Mouse (Mus musculus) limb, embryonic 15.5 days (tissue): ENCODE results near the gene Chst15. TPM values are rescaled to one million over a fixed set of nuclear protein-coding genes. Genes with fewer than 3 reads are reported as not detected.

Experiments
- ATAC-seq: fragments of 200-750 bp; cut with Nextera tagmentation; 2 replicates; pipeline ENCODE4 v1.8.0; 2017; ENCODE audit warnings: low read depth, moderate TSS enrichment; ENCODE audit not compliant: insufficient number of reproducible peaks, low FRiP score, low TSS enrichment
- H3K27ac ChIP-seq: fragments of 300-500 bp; sonication (generic); 2 replicates; pipeline ENCODE4 v1.5.1; 2015; ENCODE audit warnings: moderate library complexity, mild to moderate bottlenecking, inconsistent platforms
- H3K27me3 ChIP-seq: fragments of 300-500 bp; sonication (generic); 2 replicates; pipeline ENCODE4 v1.6.1; 2015; ENCODE audit warnings: inconsistent platforms
- H3K36me3 ChIP-seq: fragments of 300-500 bp; sonication (generic); 2 replicates; pipeline ENCODE4 v1.6.1; 2015; ENCODE audit warnings: inconsistent platforms
- H3K4me1 ChIP-seq: fragments of 300-500 bp; sonication (generic); 2 replicates; pipeline ENCODE4 v1.6.1; 2015; ENCODE audit warnings: inconsistent platforms
- H3K4me2 ChIP-seq: fragments of 300-500 bp; sonication (generic); 2 replicates; pipeline ENCODE4 v1.6.1; 2015; ENCODE audit warnings: mild to moderate bottlenecking, inconsistent platforms
- H3K4me3 ChIP-seq: fragments of 300-500 bp; sonication (generic); 2 replicates; pipeline ENCODE4 v1.5.1; 2015; ENCODE audit warnings: mild to moderate bottlenecking, inconsistent platforms
- H3K9ac ChIP-seq: fragments of 300-500 bp; sonication (generic); 2 replicates; pipeline ENCODE4 v1.6.1; 2015; ENCODE audit warnings: inconsistent platforms
- H3K9me3 ChIP-seq: fragments of 300-500 bp; sonication (generic); 2 replicates; pipeline ENCODE4 v1.6.1; 2016; ENCODE audit warnings: inconsistent platforms
- WGBS: fragments of 180-500 bp; shearing (Covaris S2); methylation state at CpG from one replicate; pipeline ENCODE4 v1.1.7; 2015; 5-methylcytosine and 5-hydroxymethylcytosine counted together
- polyA plus RNA-seq: library from polyadenylated mRNA; unstranded; fragments of >200 nt; fragmentation: Nextera tagmentation; extraction: Ambion mirVana; gene quantifications from 2 replicates; pipeline ENCODE4 v1.2.1, GENCODE M21; 2015

Chst15 gene
- polyA plus RNA-seq, 1 experiment from 2014 or later: 24.9 TPM

GRCm38 (mm10) chr7:132232937-132233336 lies 84.1 kb downstream of the Chst15 start:
- no peaks in the 10 kb centered on the region for H3K27me3 ChIP-seq
- H3K4me2 ChIP-seq: no peak overlapping the region
- H3K9me3 ChIP-seq: no peaks in the 10 kb centered on the region
- peaks cover 21% of the 10 kb centered on the region for H3K36me3 ChIP-seq
- H3K27ac ChIP-seq: no peak overlapping the region
- ATAC-seq: no peak
- WGBS: 32% methylated on average over 2 of the region's 2 CpGs
- H3K9ac ChIP-seq: no peak overlapping the region
- peaks cover 23% of the 10 kb centered on the region for H3K4me1 ChIP-seq
- H3K4me3 ChIP-seq: no peak overlapping the region

- no peak for ATAC-seq
- no peak overlapping the region for H3K27ac ChIP-seq
- H3K4me2 ChIP-seq: no peak overlapping the region
- no peaks in the 10 kb centered on the region for H3K9me3 ChIP-seq
- H3K4me1 ChIP-seq: peaks cover 30% of the 10 kb centered on the region
- no peak overlapping the region for H3K4me3 ChIP-seq
- no peaks in the 10 kb centered on the region for H3K27me3 ChIP-seq
- WGBS: 74% methylated on average over 3 of the region's 3 CpGs
- H3K36me3 ChIP-seq: peaks cover 11% of the 10 kb centered on the region; the same call in 1 of the 2 replicates
- no peak overlapping the region for H3K9ac ChIP-seq
These were observed 85.6 kb downstream of the Chst15 start for GRCm38 (mm10) chr7:132231476-132231875.

- Histone ChIP-seq H3K4me3 (no peak overlapping the region), H3K27ac (no peak overlapping the region), H3K9ac (no peak overlapping the region), H3K4me1 (peaks cover 30% of the 10 kb centered on the region), H3K27me3 (no peaks in the 10 kb centered on the region), H3K4me2 (no peak overlapping the region), H3K36me3 (peaks cover 9% of the 10 kb centered on the region; the same call in 1 of the 2 replicates), H3K9me3 (no peaks in the 10 kb centered on the region)
- 80% methylated on average over 3 of the region's 3 CpGs for WGBS
- ATAC-seq: no peak
These were observed 86.1 kb downstream of the Chst15 start for GRCm38 (mm10) chr7:132230961-132231360.

GRCm38 (mm10) chr7:132227075-132227640 lies 89.9 kb downstream of the Chst15 start:
- Histone ChIP-seq H3K27ac (no peak overlapping the region), H3K9ac (no peak overlapping the region), H3K4me3 (no peak overlapping the region), H3K27me3 (0 out of 2 replicates have a peak, but pooled peaks cover 4% of the 10 kb centered on the region), H3K4me2 (no peak overlapping the region), H3K9me3 (no peaks in the 10 kb centered on the region), H3K4me1 (peaks cover 22% of the 10 kb centered on the region; the same call in 1 of the 2 replicates), H3K36me3 (no peaks in the 10 kb centered on the region)
- ATAC-seq: no peak
- WGBS: 74% methylated on average over 8 of the region's 8 CpGs

- Histone ChIP-seq H3K27ac (no peak overlapping the region), H3K4me2 (no peak overlapping the region), H3K9ac (no peak overlapping the region), H3K4me3 (no peak overlapping the region), H3K9me3 (no peaks in the 10 kb centered on the region), H3K27me3 (0 out of 2 replicates have a peak, but pooled peaks cover 4% of the 10 kb centered on the region), H3K36me3 (no peaks in the 10 kb centered on the region), H3K4me1 (peaks cover 20% of the 10 kb centered on the region; the same call in 1 of the 2 replicates)
- ATAC-seq: 0 out of 2 replicates have a peak, but pooled peaks have one; percentile 57
- 57% methylated on average over 6 of the region's 6 CpGs for WGBS
These were observed 90.5 kb downstream of the Chst15 start for GRCm38 (mm10) chr7:132226379-132227074.

GRCm38 (mm10) chr7:132223452-132224141 lies 93.4 kb downstream of the Chst15 start:
- Histone ChIP-seq H3K27ac (peak overlapping the region; percentile 38; the same call in 1 of the 2 replicates), H3K9ac (no peak overlapping the region), H3K27me3 (0 out of 2 replicates have a peak, but pooled peaks cover 4% of the 10 kb centered on the region), H3K4me2 (no peak overlapping the region), H3K9me3 (no peaks in the 10 kb centered on the region), H3K4me1 (peaks cover 19% of the 10 kb centered on the region; the same call in 1 of the 2 replicates), H3K36me3 (no peaks in the 10 kb centered on the region), H3K4me3 (no peak overlapping the region)
- ATAC-seq: no peak
- WGBS: 33% methylated on average over 10 of the region's 10 CpGs

- peak overlapping the region; percentile 24; the same call in 1 of the 2 replicates for H3K27ac ChIP-seq
- no peak overlapping the region for H3K4me2 ChIP-seq
- ATAC-seq: no peak
- no peak overlapping the region for H3K9ac ChIP-seq
- H3K9me3 ChIP-seq: no peaks in the 10 kb centered on the region
- no peak overlapping the region for H3K4me3 ChIP-seq
- peaks cover 16% of the 10 kb centered on the region for H3K27me3 ChIP-seq
- no peaks in the 10 kb centered on the region for H3K36me3 ChIP-seq
- 46% methylated on average over 10 of the region's 10 CpGs for WGBS
- H3K4me1 ChIP-seq: peaks cover 39% of the 10 kb centered on the region
These were observed 103.0 kb downstream of the Chst15 start for GRCm38 (mm10) chr7:132214031-132214430.

- H3K27ac ChIP-seq: no peak overlapping the region
- H3K4me2 ChIP-seq: no peak overlapping the region
- 3% methylated on average over 8 of the region's 8 CpGs for WGBS
- no peak overlapping the region for H3K4me3 ChIP-seq
- H3K4me1 ChIP-seq: peaks cover 41% of the 10 kb centered on the region
- no peak overlapping the region for H3K9ac ChIP-seq
- no peak for ATAC-seq
- H3K36me3 ChIP-seq: no peaks in the 10 kb centered on the region
- H3K27me3 ChIP-seq: peaks cover 17% of the 10 kb centered on the region
- H3K9me3 ChIP-seq: no peaks in the 10 kb centered on the region
These were observed 103.6 kb downstream of the Chst15 start for GRCm38 (mm10) chr7:132213460-132213859.

- H3K27ac ChIP-seq: peak overlapping the region; percentile 68
- 41% methylated on average over 6 of the region's 6 CpGs for WGBS
- H3K4me2 ChIP-seq: no peak overlapping the region
These were observed 104.9 kb downstream of the Chst15 start for GRCm38 (mm10) chr7:132211920-132212701.

GRCm38 (mm10) chr7:132210616-132211015 lies 106.4 kb downstream of the Chst15 start:
- Histone ChIP-seq H3K36me3 (no peaks in the 10 kb centered on the region), H3K4me3 (no peak overlapping the region), H3K9me3 (no peaks in the 10 kb centered on the region), H3K9ac (no peak overlapping the region), H3K4me2 (no peak overlapping the region), H3K27ac (no peak overlapping the region), H3K27me3 (peaks cover 16% of the 10 kb centered on the region), H3K4me1 (peaks cover 47% of the 10 kb centered on the region)
- ATAC-seq: no peak
- 89% methylated on average over 5 of the region's 5 CpGs for WGBS

More at GRCm38 (mm10) chr7:132211920-132212701, 104.9 kb downstream of the Chst15 start:
- H3K9ac ChIP-seq: no peak overlapping the region
- H3K4me1 ChIP-seq: peaks cover 43% of the 10 kb centered on the region
- H3K9me3 ChIP-seq: no peaks in the 10 kb centered on the region
- H3K27me3 ChIP-seq: peaks cover 17% of the 10 kb centered on the region
- no peak overlapping the region for H3K4me3 ChIP-seq
- 0 out of 2 replicates have a peak, but pooled peaks have one; percentile 53 for ATAC-seq
- no peaks in the 10 kb centered on the region for H3K36me3 ChIP-seq

- no peak overlapping the region for H3K4me3 ChIP-seq
- peaks cover 5% of the 10 kb centered on the region; the same call in 1 of the 2 replicates for H3K27me3 ChIP-seq
- H3K9me3 ChIP-seq: no peaks in the 10 kb centered on the region
- no peak overlapping the region for H3K9ac ChIP-seq
- 57% methylated on average over 9 of the region's 9 CpGs for WGBS
- peaks cover 48% of the 10 kb centered on the region for H3K4me1 ChIP-seq
- H3K4me2 ChIP-seq: no peak overlapping the region
- no peak for ATAC-seq
- H3K27ac ChIP-seq: no peak overlapping the region
- H3K36me3 ChIP-seq: no peaks in the 10 kb centered on the region
These were observed 107.9 kb downstream of the Chst15 start for GRCm38 (mm10) chr7:132208946-132209651.
